Mouse (Mus musculus) limb, embryonic 10.5 days (tissue): ENCODE results near the gene Rae1. TPM values are rescaled to one million over a fixed set of nuclear protein-coding genes. Genes with fewer than 3 reads are reported as not detected.
A peak's percentile ranks its signal among the peaks of the same experiment; 100 is the strongest.

Source experiments
- DNase-seq: peaks from one replicate; pipeline ENCODE4 v3.0.0-alpha.2; 2017; ENCODE audit warnings: low spot score
- H3K27ac ChIP-seq: fragments of 300-500 bp; sonication (generic); 2 replicates; pipeline ENCODE4 v1.5.1; 2016; ENCODE audit warnings: mild to moderate bottlenecking
- H3K27me3 ChIP-seq: fragments of 300-500 bp; sonication (generic); 2 replicates; pipeline ENCODE4 v1.6.1; 2016; ENCODE audit warnings: low read depth, mild to moderate bottlenecking; ENCODE audit not compliant: poor library complexity, severe bottlenecking
- H3K36me3 ChIP-seq: fragments of 300-500 bp; sonication (generic); 2 replicates; pipeline ENCODE4 v1.6.1; 2016; ENCODE audit warnings: mild to moderate bottlenecking, moderate library complexity
- H3K4me1 ChIP-seq: fragments of 300-500 bp; sonication (generic); 2 replicates; pipeline ENCODE4 v1.6.1; 2016
- H3K4me3 ChIP-seq: fragments of 300-500 bp; sonication (generic); 2 replicates; pipeline ENCODE4 v1.5.1; 2016; ENCODE audit warnings: mild to moderate bottlenecking, moderate library complexity
- H3K9me3 ChIP-seq: fragments of 300-500 bp; sonication (generic); replicated peaks from 2 replicates; pipeline ENCODE4 v1.6.1; 2016; ENCODE audit warnings: mild to moderate bottlenecking
- WGBS: fragments of 180-500 bp; shearing (Covaris S2); methylation state at CpG from one replicate; pipeline ENCODE4 v1.1.7; 2016; 5-methylcytosine and 5-hydroxymethylcytosine counted together
- polyA plus RNA-seq: library from polyadenylated mRNA; unstranded; fragments of >200 nt; fragmentation: Nextera tagmentation; extraction: Ambion mirVana; gene quantifications from 2 replicates; pipeline ENCODE4 v1.2.1, GENCODE M21; 2016

Rae1 gene
- polyA plus RNA-seq, 1 experiment from 2014 or later, result 179 TPM

DNA sequence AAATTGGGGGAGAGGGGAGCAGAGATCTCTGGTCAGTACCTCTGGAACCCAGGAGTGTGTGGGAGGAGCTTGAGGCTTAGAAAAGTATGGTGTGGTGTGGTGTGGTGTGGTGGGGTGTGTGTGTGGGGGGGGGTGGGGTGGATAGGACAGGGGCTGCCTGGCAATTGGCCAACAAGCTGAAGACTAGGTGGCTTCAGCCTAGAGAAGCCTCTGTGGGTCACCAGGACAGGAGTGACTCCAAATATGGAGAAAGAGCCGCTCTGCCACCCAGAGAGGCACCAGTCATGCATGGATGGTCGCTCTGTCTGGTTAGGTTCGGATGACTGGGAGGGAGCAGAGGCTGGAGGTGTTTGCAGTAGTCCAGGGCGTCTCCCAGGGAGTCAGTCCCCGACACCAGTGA is 47.6 kb downstream of the Rae1 start:
- Histone ChIP-seq H3K27ac (peak overlapping the region; percentile 12; the same call in 1 of the 2 replicates), H3K9me3 (no peaks in the 10 kb centered on the region), H3K36me3 (no peaks in the 10 kb centered on the region), H3K4me3 (no peak overlapping the region), H3K4me1 (peaks cover 51% of the 10 kb centered on the region), H3K27me3 (0 out of 2 replicates have a peak, but pooled peaks cover 4% of the 10 kb centered on the region)
- WGBS, result 74% methylated on average over 5 of the region's 5 CpGs
- DNase-seq, result no peak

DNA sequence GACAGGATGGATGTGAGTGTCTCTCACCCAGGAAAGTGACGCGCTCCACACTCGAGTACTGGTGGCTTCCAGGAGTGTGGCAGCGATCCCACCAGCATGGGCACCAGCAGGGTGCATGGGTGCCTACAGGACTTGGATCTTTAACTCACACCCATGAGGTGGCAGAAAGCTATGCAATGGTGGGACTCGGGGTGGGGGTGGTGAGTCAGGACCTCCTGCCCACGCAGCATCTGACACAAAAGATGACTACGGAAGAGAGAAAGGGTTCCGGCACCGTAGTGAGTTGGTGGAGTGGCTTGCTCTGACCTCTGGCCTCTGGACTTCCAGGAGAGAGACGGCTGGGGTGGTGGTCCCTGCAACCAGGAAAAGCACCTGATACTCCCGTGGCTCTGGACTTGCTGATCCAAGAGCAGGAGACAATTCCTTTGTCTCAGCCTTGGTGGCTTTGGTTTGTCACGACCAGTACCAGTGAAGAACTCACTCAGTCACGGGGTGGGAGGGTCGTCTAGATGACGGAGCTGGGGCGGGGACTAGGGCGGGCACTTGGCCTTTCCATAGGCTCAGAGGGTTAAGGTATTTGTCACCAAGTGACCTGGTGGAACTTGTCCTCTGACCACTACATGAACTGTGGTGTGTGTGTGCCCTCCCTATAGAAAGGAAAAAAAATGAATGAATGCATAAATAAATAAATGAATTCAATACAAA is 48.3 kb downstream of the Rae1 start:
- H3K36me3 ChIP-seq, result no peaks in the 10 kb centered on the region
- H3K4me3 ChIP-seq, result no peak overlapping the region
- peaks cover 44% of the 10 kb centered on the region for H3K4me1 ChIP-seq
- 66% methylated on average over 17 of the region's 17 CpGs for WGBS
- H3K27ac ChIP-seq, result peak overlapping the region; percentile 19; the same call in 1 of the 2 replicates
- no peaks in the 10 kb centered on the region for H3K9me3 ChIP-seq
- 0 out of 2 replicates have a peak, but pooled peaks cover 4% of the 10 kb centered on the region for H3K27me3 ChIP-seq
- DNase-seq, result no peak

DNA sequence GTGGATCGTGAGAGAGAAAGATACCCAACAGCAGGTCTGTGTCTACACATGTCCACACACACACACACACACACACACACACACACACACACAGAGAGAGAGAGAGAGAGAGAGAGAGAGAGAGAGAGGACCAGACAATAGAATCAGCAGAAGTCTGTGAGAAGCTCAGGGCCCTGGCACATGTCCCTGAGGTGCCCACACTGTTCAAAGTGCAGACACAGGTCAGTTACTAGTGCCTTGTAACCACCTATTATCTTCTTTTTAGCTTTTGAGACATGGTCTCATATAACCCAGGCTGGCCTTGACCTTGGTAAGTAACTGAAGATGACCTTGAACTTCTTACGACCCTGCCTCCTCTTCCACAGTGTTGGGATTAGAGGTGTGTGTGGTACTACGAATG is 49.3 kb downstream of the Rae1 start:
- Histone ChIP-seq H3K27ac (no peak overlapping the region), H3K4me1 (peaks cover 40% of the 10 kb centered on the region)
- WGBS, result 87% methylated on average over 3 of the region's 3 CpGs

DNA sequence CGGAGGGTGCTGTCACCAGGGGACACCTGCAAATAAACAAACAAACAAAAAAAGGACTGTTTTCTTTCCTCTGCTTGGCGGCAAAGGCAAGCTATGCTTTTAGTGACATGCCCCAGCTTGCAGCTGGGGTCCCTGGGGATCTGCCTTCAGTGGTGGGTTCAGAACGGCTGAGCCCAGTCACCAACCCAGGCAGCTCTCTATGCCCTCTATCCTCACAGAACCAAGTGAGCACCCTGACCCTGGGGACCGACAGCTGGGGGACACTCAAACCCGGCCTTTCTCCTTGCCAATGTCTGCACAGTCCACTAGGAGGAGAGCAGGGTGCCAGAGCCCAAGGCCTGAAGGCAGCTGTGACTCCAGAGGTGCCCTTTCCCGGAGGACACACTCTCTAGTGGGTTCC is 49.9 kb downstream of the Rae1 start:
- H3K4me1 ChIP-seq, result peaks cover 39% of the 10 kb centered on the region
- no peaks in the 10 kb centered on the region for H3K9me3 ChIP-seq
- no peak for DNase-seq
- peak overlapping the region; percentile 27; the same call in 1 of the 2 replicates for H3K27ac ChIP-seq
- H3K4me3 ChIP-seq, result no peak overlapping the region
- no peaks in the 10 kb centered on the region for H3K36me3 ChIP-seq
- WGBS, result 49% methylated on average over 6 of the region's 6 CpGs
- 0 out of 2 replicates have a peak, but pooled peaks cover 4% of the 10 kb centered on the region for H3K27me3 ChIP-seq

More for the DNA sequence above, 49.3 kb downstream of the Rae1 start:
- no peak for DNase-seq
- Histone ChIP-seq H3K36me3 (no peaks in the 10 kb centered on the region), H3K9me3 (no peaks in the 10 kb centered on the region), H3K27me3 (0 out of 2 replicates have a peak, but pooled peaks cover 4% of the 10 kb centered on the region), H3K4me3 (no peak overlapping the region)

DNA sequence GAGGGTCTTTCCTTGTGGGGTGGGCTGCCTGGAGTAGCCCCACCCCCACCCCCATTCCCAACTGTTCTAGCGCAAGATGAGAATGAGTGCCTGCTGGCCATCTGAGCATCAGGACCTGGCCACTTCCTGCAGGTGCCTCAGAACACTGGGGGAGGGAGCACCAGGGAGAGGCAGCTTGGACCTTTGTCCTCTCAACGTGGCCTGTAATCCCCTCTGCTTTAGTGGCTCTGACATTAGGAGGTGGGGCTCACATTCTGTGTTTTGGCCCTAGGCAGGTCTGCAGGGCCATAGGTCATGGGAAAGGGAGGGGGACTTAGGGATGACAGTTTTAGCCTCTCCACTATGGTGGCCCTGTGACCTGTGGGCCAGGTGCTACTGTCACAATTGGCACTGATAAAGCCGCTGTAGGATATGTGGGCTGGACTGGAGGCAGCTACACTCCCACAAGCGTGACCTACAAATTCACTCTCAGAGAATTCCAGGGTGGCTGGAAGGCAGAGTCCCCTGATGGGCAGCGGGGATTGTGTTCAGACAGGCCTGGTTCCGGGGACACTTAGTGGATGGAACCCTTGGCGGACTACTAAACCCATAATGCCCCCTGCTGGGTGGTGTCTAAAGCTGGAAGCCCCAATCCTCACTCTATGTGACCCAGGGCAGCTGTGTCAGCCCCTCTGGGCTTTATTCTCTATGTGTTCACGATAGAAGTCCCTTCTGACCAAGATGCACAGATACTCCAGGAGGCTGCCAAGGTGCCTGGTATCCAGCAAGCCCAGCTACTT is 50.9 kb downstream of the Rae1 start:
- Histone ChIP-seq H3K4me1 (peaks cover 39% of the 10 kb centered on the region), H3K27ac (peak overlapping the region; percentile 27; the same call in 1 of the 2 replicates), H3K36me3 (no peaks in the 10 kb centered on the region), H3K27me3 (0 out of 2 replicates have a peak, but pooled peaks cover 4% of the 10 kb centered on the region), H3K4me3 (no peak overlapping the region), H3K9me3 (no peaks in the 10 kb centered on the region)
- WGBS, result 42% methylated on average over 8 of the region's 8 CpGs
- DNase-seq, result no peak

DNA sequence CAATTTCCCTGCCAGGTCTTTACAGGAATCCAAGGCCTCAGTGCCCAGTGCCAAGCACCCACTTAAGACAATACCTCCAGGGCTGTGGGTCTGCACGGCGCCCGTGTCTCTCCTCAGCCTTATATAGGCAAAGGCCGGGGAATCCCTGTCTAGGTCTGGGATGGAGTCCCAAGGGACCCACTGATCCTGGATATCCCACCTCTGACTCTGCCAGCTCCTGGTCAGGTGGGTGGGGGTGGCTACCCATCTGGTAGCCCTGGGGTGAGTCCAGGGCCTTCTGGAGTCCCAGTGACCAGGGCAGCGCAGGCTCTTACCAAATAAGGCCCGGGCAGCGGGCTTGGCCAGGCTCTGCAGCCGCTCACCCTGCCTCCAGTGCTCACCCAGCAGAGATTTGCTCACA is 53.0 kb downstream of the Rae1 start:
- Histone ChIP-seq H3K4me3 (no peak overlapping the region), H3K9me3 (no peaks in the 10 kb centered on the region), H3K27me3 (0 out of 2 replicates have a peak, but pooled peaks cover 4% of the 10 kb centered on the region), H3K27ac (0 out of 2 replicates have a peak overlapping the region, but pooled peaks have one; percentile 26), H3K36me3 (no peaks in the 10 kb centered on the region), H3K4me1 (peaks cover 37% of the 10 kb centered on the region)
- WGBS, result 95% methylated on average over 8 of the region's 8 CpGs
- DNase-seq, result no peak

DNA sequence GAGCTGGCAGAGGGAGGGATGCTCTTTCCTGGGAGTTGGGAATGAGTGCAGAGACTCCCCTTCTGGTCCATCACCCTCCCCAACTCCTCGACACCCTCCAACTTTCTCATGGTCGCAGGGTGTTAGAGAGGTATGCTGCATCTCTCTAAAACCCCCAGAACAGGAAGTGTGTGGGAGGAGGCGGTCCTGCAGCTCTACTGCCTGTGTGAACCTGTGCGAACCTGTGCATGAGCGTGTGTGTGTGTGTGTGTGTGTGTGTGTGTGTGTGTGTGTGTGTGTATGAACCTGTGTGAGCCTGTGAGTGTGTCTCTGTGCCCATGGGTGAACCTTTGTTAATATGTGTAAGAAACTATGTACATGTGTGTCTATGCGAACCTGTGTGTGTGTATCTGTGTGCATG is 53.9 kb downstream of the Rae1 start:
- Histone ChIP-seq H3K9me3 (no peaks in the 10 kb centered on the region), H3K36me3 (no peaks in the 10 kb centered on the region), H3K27ac (no peak overlapping the region), H3K27me3 (0 out of 2 replicates have a peak, but pooled peaks cover 4% of the 10 kb centered on the region), H3K4me1 (peaks cover 37% of the 10 kb centered on the region), H3K4me3 (no peak overlapping the region)
- 73% methylated on average over 6 of the region's 6 CpGs for WGBS
- DNase-seq, result no peak

DNA sequence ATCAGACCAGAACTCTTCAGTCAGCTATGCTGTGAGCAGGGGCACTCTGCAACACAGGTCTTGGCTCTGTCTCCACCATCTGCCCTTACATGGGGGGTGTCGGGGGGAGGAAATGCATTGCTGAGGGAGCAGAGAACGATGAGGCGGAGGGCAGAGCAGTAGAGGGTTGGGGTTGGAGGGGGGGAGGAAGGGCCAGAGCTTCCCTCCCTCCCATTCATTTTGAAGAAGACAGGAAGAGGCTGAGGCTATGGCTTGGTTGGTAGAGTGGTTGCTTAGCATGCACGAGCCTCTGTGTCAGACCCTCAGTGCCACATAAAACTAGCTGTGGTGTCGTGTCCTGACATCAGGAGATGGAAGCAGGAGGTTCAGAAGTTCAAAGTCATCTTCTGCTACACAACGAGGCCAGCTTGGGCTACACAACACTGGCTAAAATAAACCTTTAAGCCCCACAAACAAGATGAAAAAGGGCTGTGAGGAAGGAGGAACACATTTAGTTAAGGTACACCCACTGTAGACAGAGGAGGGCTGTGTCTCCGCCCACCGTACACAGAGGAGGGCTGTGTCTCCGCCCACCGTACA is 56.5 kb downstream of the Rae1 start:
- Histone ChIP-seq H3K4me1 (peaks cover 33% of the 10 kb centered on the region), H3K27ac (no peak overlapping the region)
- WGBS, result 80% methylated on average over 10 of the region's 10 CpGs

DNA sequence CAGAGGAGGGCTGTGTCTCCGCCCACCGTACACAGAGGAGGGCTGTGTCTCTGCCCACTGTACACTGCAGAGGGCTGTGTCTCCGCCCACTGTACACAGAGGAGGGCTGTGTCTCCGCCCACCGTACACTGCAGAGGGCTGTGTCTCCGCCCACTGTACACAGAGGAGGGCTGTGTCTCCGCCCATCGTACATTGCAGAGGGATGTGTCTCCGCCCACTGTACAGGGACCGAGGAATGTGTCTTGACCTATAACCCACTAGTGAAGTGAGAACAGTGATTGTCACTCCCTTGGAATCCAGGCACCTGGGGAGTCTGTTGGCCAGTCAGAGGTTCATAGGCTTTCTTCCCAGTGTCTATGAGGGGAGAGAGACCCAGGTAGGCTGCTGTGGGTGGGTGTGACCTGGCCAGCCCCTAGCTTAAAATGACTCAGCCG is 57.0 kb downstream of the Rae1 start:
- DNase-seq, result no peak
- Histone ChIP-seq H3K27ac (no peak overlapping the region), H3K4me1 (peaks cover 35% of the 10 kb centered on the region), H3K36me3 (no peaks in the 10 kb centered on the region), H3K9me3 (no peaks in the 10 kb centered on the region), H3K4me3 (no peak overlapping the region), H3K27me3 (no peaks in the 10 kb centered on the region)
- 77% methylated on average over 11 of the region's 11 CpGs for WGBS

More for the DNA sequence above, 56.5 kb downstream of the Rae1 start:
- H3K36me3 ChIP-seq, result no peaks in the 10 kb centered on the region
- no peak for DNase-seq
- no peaks in the 10 kb centered on the region for H3K27me3 ChIP-seq
- H3K9me3 ChIP-seq, result no peaks in the 10 kb centered on the region
- no peak overlapping the region for H3K4me3 ChIP-seq

DNA sequence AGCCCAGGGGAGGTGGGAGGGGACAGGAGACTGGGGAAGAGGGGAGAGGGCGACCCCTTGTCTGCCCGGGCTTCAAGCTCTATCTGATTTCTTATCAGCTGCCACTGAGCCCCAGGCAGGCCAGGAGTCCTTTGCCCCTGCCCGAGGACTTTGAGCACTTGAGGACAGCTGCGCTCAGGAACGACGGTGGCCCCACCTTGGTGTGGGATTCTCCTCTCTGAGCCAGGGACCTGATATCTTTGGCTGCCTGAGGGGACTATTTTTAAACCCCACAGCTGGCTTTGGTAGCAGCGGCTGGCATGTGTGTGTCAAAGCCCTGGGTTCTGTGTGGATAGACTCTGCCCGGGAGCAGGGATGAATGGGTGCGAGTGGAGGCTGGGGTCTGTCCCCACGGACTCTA is 57.7 kb downstream of the Rae1 start:
- Histone ChIP-seq H3K27ac (0 out of 2 replicates have a peak overlapping the region, but pooled peaks have one; percentile 20), H3K27me3 (no peaks in the 10 kb centered on the region), H3K36me3 (no peaks in the 10 kb centered on the region), H3K4me1 (peaks cover 41% of the 10 kb centered on the region), H3K9me3 (no peaks in the 10 kb centered on the region), H3K4me3 (no peak overlapping the region)
- no peak for DNase-seq
- WGBS, result 76% methylated on average over 10 of the region's 10 CpGs

DNA sequence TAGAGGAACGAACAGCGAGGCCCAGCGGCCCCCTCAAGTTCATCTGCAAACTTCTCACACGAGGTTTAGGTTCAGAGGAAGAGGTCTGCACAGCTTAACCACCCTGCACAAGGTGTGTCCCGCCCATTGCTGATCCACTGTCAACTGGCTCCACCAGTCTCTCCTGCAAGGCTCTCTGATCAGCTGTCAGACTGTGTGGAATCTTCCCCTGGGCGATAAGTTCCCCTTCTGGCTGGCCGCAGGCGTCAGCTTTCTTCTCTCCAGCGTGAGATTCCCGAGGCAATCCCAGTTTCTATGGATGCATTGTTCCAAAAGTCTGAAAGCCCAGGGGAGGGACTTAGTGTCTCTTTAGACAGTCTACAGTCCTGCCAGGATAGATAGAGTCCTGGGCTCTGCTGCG is 58.3 kb downstream of the Rae1 start:
- WGBS, result 65% methylated on average over 11 of the region's 11 CpGs
- Histone ChIP-seq H3K9me3 (no peaks in the 10 kb centered on the region), H3K27me3 (no peaks in the 10 kb centered on the region), H3K36me3 (no peaks in the 10 kb centered on the region), H3K4me3 (no peak overlapping the region), H3K27ac (peak overlapping the region; percentile 56; the same call in 1 of the 2 replicates), H3K4me1 (peaks cover 41% of the 10 kb centered on the region)
- DNase-seq, result no peak

DNA sequence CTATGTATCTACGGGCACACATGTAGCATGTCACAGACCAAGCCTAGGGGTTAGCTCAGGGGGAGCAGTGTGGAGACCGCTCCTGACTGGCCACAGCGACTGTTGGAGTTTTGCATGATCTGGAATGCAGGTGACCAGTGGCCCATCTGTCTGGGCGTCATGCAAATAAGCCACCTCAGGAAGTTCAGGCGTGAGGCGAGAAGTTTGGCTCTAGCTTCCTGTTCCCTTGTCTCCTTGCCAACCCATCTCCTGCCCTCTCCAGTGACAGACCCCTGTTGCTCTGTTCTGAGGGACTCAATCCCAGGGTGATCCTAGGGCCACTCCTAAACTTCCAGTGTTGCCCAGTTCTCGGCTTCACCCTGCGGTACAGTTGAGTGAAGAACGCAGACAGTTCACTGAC is 60.5 kb downstream of the Rae1 start:
- DNase-seq, result no peak
- no peaks in the 10 kb centered on the region for H3K9me3 ChIP-seq
- WGBS, result 72% methylated on average over 9 of the region's 9 CpGs
- H3K27me3 ChIP-seq, result no peaks in the 10 kb centered on the region
- H3K4me1 ChIP-seq, result peaks cover 41% of the 10 kb centered on the region
- H3K4me3 ChIP-seq, result no peak overlapping the region
- H3K36me3 ChIP-seq, result no peaks in the 10 kb centered on the region
- H3K27ac ChIP-seq, result no peak overlapping the region; the same call in 1 of the 2 replicates
